Mouse (Mus musculus): ENCODE measurements around the gene B3galt4. TPM values are rescaled to one million over a fixed set of nuclear protein-coding genes. Genes with fewer than 3 reads are reported as not detected.
"Not testable (repeated sequence)": the region's sequence is repeated elsewhere in the genome, so short reads cannot be mapped to it uniquely, and the experiment has no call there.

Gene B3galt4
- total and polyA plus RNA-seq, 2 experiments from 2014 or later: 0.53 to 6.1 TPM

- H3K9me3 ChIP-seq (replicated peaks; ENCODE audit: control insufficient read depth, low read length): no peaks in the 10 kb centered on the region
- WGBS: 76% methylated on average over 4 of the region's 4 CpGs
- peaks cover 19% of the 10 kb centered on the region for H3K36me3 ChIP-seq (replicated peaks; ENCODE audit: control insufficient read depth, insufficient read depth, low read length)
- H3K4me1 ChIP-seq (ENCODE audit: control insufficient read depth, insufficient read depth): peaks cover 37% of the 10 kb centered on the region
- H3K27me3 ChIP-seq (ENCODE audit: control insufficient read depth, insufficient read depth, low read length): no peaks in the 10 kb centered on the region
- no peak for ATAC-seq (ENCODE audit: insufficient read depth, low read depth)
- no peak overlapping the region for H3K4me3 ChIP-seq (ENCODE audit: low read depth, low read length)
- H3K4me2 ChIP-seq (ENCODE audit: low read depth, low read length): no peak overlapping the region
- no peak overlapping the region for H3K27ac ChIP-seq (ENCODE audit: low read depth)
- no peak for TF ChIP-seq EP300 (IDR thresholded peaks at IDR 0.05; ENCODE audit: low read depth)
- no peak for TF ChIP-seq CTCF (IDR thresholded peaks at IDR 0.05; ENCODE audit: low read depth)
- no peak for DNase-seq (ENCODE audit: low spot score)
- H3K9ac ChIP-seq (replicated peaks; ENCODE audit: low read depth, low read length): no peak overlapping the region
These were observed 1.6 kb upstream of the B3galt4 start for GRCm38 (mm10) chr17:33952879-33953278.

GRCm38 (mm10) chr17:33952015-33952414 is 727 bp upstream of the B3galt4 start:
- H3K36me3 ChIP-seq (replicated peaks; ENCODE audit: control insufficient read depth, insufficient read depth, low read length): peaks cover 19% of the 10 kb centered on the region
- WGBS: 78% methylated on average over 13 of the region's 13 CpGs
- peak overlapping the region; percentile 90; the same call in 1 of the 2 replicates for H3K4me2 ChIP-seq (ENCODE audit: low read depth, low read length)
- not testable (repeated sequence) for ATAC-seq (ENCODE audit: insufficient read depth, low read depth); H3K9ac ChIP-seq (replicated peaks; ENCODE audit: low read depth, low read length); H3K9me3 ChIP-seq (replicated peaks; ENCODE audit: control insufficient read depth, low read length); H3K27me3 ChIP-seq (ENCODE audit: control insufficient read depth, insufficient read depth, low read length); DNase-seq (ENCODE audit: low spot score); H3K27ac ChIP-seq (ENCODE audit: low read depth); H3K4me3 ChIP-seq (ENCODE audit: low read depth, low read length)
- H3K4me1 ChIP-seq (ENCODE audit: control insufficient read depth, insufficient read depth): peaks cover 37% of the 10 kb centered on the region

- no peak for TF ChIP-seq CTCF (IDR thresholded peaks at IDR 0.05; ENCODE audit: low read depth)
- H3K36me3 ChIP-seq (replicated peaks; ENCODE audit: control insufficient read depth, insufficient read depth, low read length): peaks cover 24% of the 10 kb centered on the region
- no peak overlapping the region for H3K27ac ChIP-seq (ENCODE audit: low read depth)
- H3K9me3 ChIP-seq (replicated peaks; ENCODE audit: control insufficient read depth, low read length): no peaks in the 10 kb centered on the region
- peak overlapping the region; percentile 55 for H3K4me3 ChIP-seq (ENCODE audit: low read depth, low read length)
- peaks cover 32% of the 10 kb centered on the region for H3K4me1 ChIP-seq (ENCODE audit: control insufficient read depth, insufficient read depth)
- H3K9ac ChIP-seq (replicated peaks; ENCODE audit: low read depth, low read length): peak overlapping the region; percentile 57; the same call in 1 of the 2 replicates
- no peaks in the 10 kb centered on the region for H3K27me3 ChIP-seq (ENCODE audit: control insufficient read depth, insufficient read depth, low read length)
- H3K4me2 ChIP-seq (ENCODE audit: low read depth, low read length): peak overlapping the region; percentile 90
- WGBS: 69% methylated on average over 10 of the region's 10 CpGs
- ATAC-seq (ENCODE audit: insufficient read depth, low read depth) (no peak), DNase-seq (ENCODE audit: low spot score) (no peak)
These were observed 1.1 kb downstream of the B3galt4 start for GRCm38 (mm10) chr17:33950131-33950625.

GRCm38 (mm10) chr17:33948905-33949537 is 2.3 kb downstream of the B3galt4 start:
- peaks cover 23% of the 10 kb centered on the region for H3K4me1 ChIP-seq (ENCODE audit: control insufficient read depth, insufficient read depth)
- H3K36me3 ChIP-seq (replicated peaks; ENCODE audit: control insufficient read depth, insufficient read depth, low read length): peaks cover 35% of the 10 kb centered on the region
- DNase-seq (ENCODE audit: low spot score) (no peak), ATAC-seq (ENCODE audit: insufficient read depth, low read depth) (no peak)
- H3K4me2 ChIP-seq (ENCODE audit: low read depth, low read length): no peak overlapping the region
- 80% methylated on average over 19 of the region's 19 CpGs for WGBS
- H3K4me3 ChIP-seq (ENCODE audit: low read depth, low read length): no peak overlapping the region
- H3K9ac ChIP-seq (replicated peaks; ENCODE audit: low read depth, low read length): no peak overlapping the region
- H3K9me3 ChIP-seq (replicated peaks; ENCODE audit: control insufficient read depth, low read length): no peaks in the 10 kb centered on the region
- H3K27me3 ChIP-seq (ENCODE audit: control insufficient read depth, insufficient read depth, low read length): no peaks in the 10 kb centered on the region
- H3K27ac ChIP-seq (ENCODE audit: low read depth): no peak overlapping the region
- TF ChIP-seq EP300 (IDR thresholded peaks at IDR 0.05; ENCODE audit: low read depth): no peak
- no peak for TF ChIP-seq CTCF (IDR thresholded peaks at IDR 0.05; ENCODE audit: low read depth)

- Histone ChIP-seq H3K4me3 (ENCODE audit: low read depth, low read length) (no peak overlapping the region), H3K27me3 (ENCODE audit: control insufficient read depth, insufficient read depth, low read length) (no peaks in the 10 kb centered on the region), H3K9ac (replicated peaks; ENCODE audit: low read depth, low read length) (no peak overlapping the region), H3K4me1 (ENCODE audit: control insufficient read depth, insufficient read depth) (peaks cover 22% of the 10 kb centered on the region), H3K9me3 (replicated peaks; ENCODE audit: control insufficient read depth, low read length) (no peaks in the 10 kb centered on the region), H3K4me2 (ENCODE audit: low read depth, low read length) (no peak overlapping the region), H3K36me3 (replicated peaks; ENCODE audit: control insufficient read depth, insufficient read depth, low read length) (peaks cover 40% of the 10 kb centered on the region), H3K27ac (ENCODE audit: low read depth) (no peak overlapping the region)
- ATAC-seq (ENCODE audit: insufficient read depth, low read depth) (no peak), DNase-seq (ENCODE audit: low spot score) (no peak)
- TF ChIP-seq EP300 (IDR thresholded peaks at IDR 0.05; ENCODE audit: low read depth) (no peak), CTCF (IDR thresholded peaks at IDR 0.05; ENCODE audit: low read depth) (no peak)
- WGBS: 82% methylated on average over 22 of the region's 22 CpGs
These were observed 3.0 kb downstream of the B3galt4 start for GRCm38 (mm10) chr17:33948090-33948904.

Data from heart, postnatal 0 days (tissue).